Mouse (Mus musculus): ENCODE measurements around the gene Ddx31. TPM values are rescaled to one million over a fixed set of nuclear protein-coding genes. Genes with fewer than 3 reads are reported as not detected.

Gene Ddx31
- polyA plus RNA-seq, 1 experiment, result 6.6 TPM

DNA sequence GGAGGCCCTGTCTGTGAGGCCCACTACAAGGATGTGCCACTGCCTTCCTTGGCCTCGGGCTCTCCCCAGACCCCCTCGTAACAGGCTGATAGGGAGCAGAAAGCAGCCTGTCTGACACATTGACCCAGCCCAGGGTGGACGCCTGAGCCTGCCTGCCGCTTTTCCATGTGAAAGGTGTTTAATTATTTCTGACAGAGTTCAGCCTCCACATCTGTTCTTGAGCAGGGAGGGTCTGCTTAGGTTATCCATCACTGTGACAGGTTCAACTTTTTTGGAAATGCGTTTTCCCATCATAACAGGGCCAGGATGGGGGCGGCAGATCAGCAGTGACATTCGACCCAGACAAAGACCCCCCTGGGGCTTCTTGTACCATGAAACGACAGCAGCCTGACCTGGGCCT lies 112.8 kb downstream of the Ddx31 start:
- DNase-seq (ENCODE audit: extremely low spot score in 1 of 2, low spot score in 1 of 2), result no peak

DNA sequence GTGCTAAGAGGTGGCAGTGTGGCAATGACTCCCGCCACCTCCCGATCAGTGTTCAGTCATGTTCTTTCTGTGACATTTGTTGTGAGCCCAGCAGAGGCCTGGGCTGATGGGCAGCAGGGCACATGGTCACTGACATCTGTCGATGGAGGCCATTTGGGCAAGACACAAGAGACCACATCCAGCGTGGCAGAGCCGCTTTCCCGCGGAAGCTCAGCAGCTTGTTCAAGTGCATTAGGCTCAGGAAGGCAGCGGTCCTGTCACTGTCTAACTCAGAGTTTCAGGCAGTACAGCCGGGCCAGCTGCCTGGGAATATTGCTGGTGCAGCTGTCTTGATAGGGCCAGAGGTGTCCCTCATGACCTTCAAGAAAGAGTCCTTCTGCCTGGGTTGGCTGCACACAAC lies 114.4 kb downstream of the Ddx31 start:
- no peak for DNase-seq (ENCODE audit: extremely low spot score in 1 of 2, low spot score in 1 of 2)

Other genes with a start within 250 kb of the Ddx31 start
- 0.08 TPM in 1 of 2 replicates, not detected in the other for gene Gfi1b, start 218.4 kb upstream of the Ddx31 start, polyA plus RNA-seq (2012; rRNA removed)
- 31.0 and 33.7 TPM in 2 replicates for gene Tsc1, start 199.2 kb upstream of the Ddx31 start, polyA plus RNA-seq (2012; rRNA removed)
- 0.36 and 0.57 TPM in 2 replicates for gene Spaca9, start 140.7 kb upstream of the Ddx31 start, polyA plus RNA-seq (2012; rRNA removed)
- 1.8 and 1.9 TPM in 2 replicates for gene Ak8, start 140.2 kb upstream of the Ddx31 start, polyA plus RNA-seq (2012; rRNA removed)
- gene Gtf3c4, start within 50 bp of the Ddx31 start, polyA plus RNA-seq (2012; rRNA removed), result 12.9 and 14.0 TPM in 2 replicates
- gene Barhl1, start 76.3 kb downstream of the Ddx31 start, polyA plus RNA-seq (2012; rRNA removed), result 0.04 and 0.23 TPM in 2 replicates
- gene Cfap77, start 214.7 kb downstream of the Ddx31 start, polyA plus RNA-seq (2012; rRNA removed), result 0.14 and 0.17 TPM in 2 replicates
- 11.3 and 16.5 TPM in 2 replicates for gene Ttf1, start 219.9 kb downstream of the Ddx31 start, polyA plus RNA-seq (2012; rRNA removed)